Mouse (Mus musculus) spleen, adult 2 months (tissue): ENCODE results near the gene Pfkfb3.

Experiments used
- CTCF ChIP-seq: fragments of 200-500 bp; IDR thresholded peaks from 2 replicates; pipeline ENCODE4 v1.5.1; 2011; ENCODE audit warnings: mild to moderate bottlenecking, inconsistent platforms; ENCODE audit not compliant: insufficient read depth, insufficient read length, insufficient replicate concordance; ENCODE audit errors: extremely low read depth
- POLR2A ChIP-seq: fragments of 200-500 bp; IDR thresholded peaks from 2 replicates; pipeline ENCODE4 v1.6.1; 2011; ENCODE audit warnings: low read depth, low read length, inconsistent platforms

- TF ChIP-seq CTCF (no peak), POLR2A (no peak)
Measured at GRCm38 (mm10) chr2:11460976-11461375, 92.9 kb downstream of the Pfkfb3 start.
